20 mouse cellular contexts compared by ENCODE assay signal in the genomic region with DNA sequence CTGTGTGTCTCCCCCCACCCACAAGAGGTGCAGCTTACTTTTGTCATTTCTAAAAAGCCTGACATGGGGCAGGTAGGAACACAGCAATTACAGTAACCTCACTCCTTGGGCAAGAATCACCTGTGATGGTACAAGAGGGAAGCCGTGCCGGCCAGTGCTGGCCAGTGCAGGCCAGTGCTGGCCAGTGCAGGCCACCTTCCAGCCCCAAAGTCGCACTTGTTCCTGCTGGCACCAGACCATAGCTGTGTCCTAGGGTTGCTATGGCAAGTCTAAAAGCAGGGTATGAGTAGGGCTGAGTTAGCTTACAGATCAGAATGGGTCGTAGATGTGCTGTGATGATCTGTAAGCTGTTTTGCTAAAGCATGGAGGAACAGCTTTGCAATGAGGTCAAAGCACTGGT. TPM values are rescaled to one million over a fixed set of nuclear protein-coding genes. Genes with fewer than 3 reads are reported as not detected.
A peak's percentile ranks its signal among the peaks of the same experiment; 100 is the strongest.
DNase-seq lines count a peak whose midpoint lies in the region; ATAC-seq and TF ChIP-seq lines count a peak whose summit lies in the region.
"Had no signal": no experiment of that assay in that cellular context is flagged by ENCODE, and none has a peak within 500 bp of the region (broad histone marks: within the 10 kb centered on the region; RNA-seq: fewer than 3 reads in every experiment).

No protein-coding gene starts in this region.

- no peak overlapping the region for H3K4me3 ChIP-seq in intestine, embryonic 15.5 days (replicated peaks)
- H3K4me3 ChIP-seq in kidney, adult 2 months (ENCODE audit: insufficient read depth, low read depth, low read length), result no peak overlapping the region
- H3K4me3 ChIP-seq: heart, embryonic 15.5 days; midbrain, embryonic 12.5 days; myocyte had no signal

- 89% methylated on average over 4 of the region's 4 CpGs for WGBS in intestine, embryonic 15.5 days
- WGBS in kidney, adult 2 months, result 65% methylated on average over 4 of the region's 4 CpGs

- peaks cover 30% of the 10 kb centered on the region for H3K4me1 ChIP-seq in intestine, embryonic 15.5 days (replicated peaks)
- H3K4me1 ChIP-seq in kidney, adult 2 months (ENCODE audit: control insufficient read depth, insufficient read depth, low read length), result no peaks in the 10 kb centered on the region; the same call in 1 of the 2 replicates

- H3K9me3 ChIP-seq in intestine, embryonic 15.5 days, result no peaks in the 10 kb centered on the region
- H3K9me3 ChIP-seq: heart, embryonic 15.5 days; midbrain, embryonic 12.5 days had no signal

- no peaks in the 10 kb centered on the region for H3K27me3 ChIP-seq in intestine, embryonic 15.5 days (replicated peaks)
- H3K27me3 ChIP-seq in kidney, adult 2 months (replicated peaks; ENCODE audit: control insufficient read depth, insufficient read depth, low read length), result no peaks in the 10 kb centered on the region
- H3K27me3 ChIP-seq: heart, embryonic 15.5 days; midbrain, embryonic 12.5 days had no signal

- DNase-seq in kidney, adult 11 months, result peak; percentile 69
- no peak for DNase-seq in kidney, postnatal 4 days
- DNase-seq in kidney, adult 2 months, result peak; percentile 67
- peak; percentile 53 for DNase-seq in kidney, postnatal 14 days
- DNase-seq in embryo, embryonic 9.5 days (ENCODE audit: extremely low spot score), result no peak
- no peak for DNase-seq in layer of hippocampus, adult 8-10 months (ENCODE audit: low spot score in 2 of 2)
- DNase-seq: adrenal gland, adult 2 months; cerebellum, adult 8-10 months; forebrain, postnatal 0 days; heart, adult 18-20 months; heart, postnatal 4 days; left cerebral cortex, postnatal 4 days; liver; right cerebral cortex, postnatal 14 days; spleen, adult 18-20 months had no signal

- H3K9ac ChIP-seq in intestine, embryonic 15.5 days, result peak overlapping the region; percentile 17; the same call in 1 of the 2 replicates
- H3K9ac ChIP-seq: forebrain, postnatal 0 days; heart, embryonic 15.5 days; midbrain, embryonic 12.5 days had no signal

- no peak for ATAC-seq in intestine, embryonic 15.5 days
- ATAC-seq: forebrain, postnatal 0 days; lung, postnatal 0 days had no signal

- H3K4me2 ChIP-seq in intestine, embryonic 15.5 days (replicated peaks), result no peak overlapping the region; the same call in 1 of the 2 replicates
- H3K4me2 ChIP-seq: heart, embryonic 15.5 days; midbrain, embryonic 12.5 days had no signal

- H3K36me3 ChIP-seq in intestine, embryonic 15.5 days, result no peaks in the 10 kb centered on the region
- no peaks in the 10 kb centered on the region for H3K36me3 ChIP-seq in kidney, adult 2 months (ENCODE audit: control insufficient read depth, insufficient read depth, low read length)
- H3K36me3 ChIP-seq: heart, embryonic 15.5 days; midbrain, embryonic 12.5 days had no signal

- TF ChIP-seq CTCF in kidney, adult 2 months (conservative IDR thresholded peaks at IDR 0.05; ENCODE audit: insufficient read depth, insufficient read length, low read depth, low read length), result no peak

- peak overlapping the region; percentile 34; the same call in 1 of the 2 replicates for H3K27ac ChIP-seq in intestine, embryonic 15.5 days
- H3K27ac ChIP-seq in kidney, adult 2 months (ENCODE audit: insufficient read depth, low read depth, low read length), result peak overlapping the region; percentile 34; the same call in 1 of the 2 replicates
- H3K27ac ChIP-seq: heart, embryonic 15.5 days; midbrain, embryonic 12.5 days had no signal

- TF ChIP-seq POLR2A in kidney, adult 2 months (IDR thresholded peaks at IDR 0.05; ENCODE audit: low read depth, low read length), result no peak

RNA-seq across cellular contexts. Expression of a gene that starts 15.5 kb away (rescaled TPM):
- polyA plus RNA-seq in intestine, embryonic 15.5 days (2015; fragmentation: Nextera tagmentation; extraction: Ambion mirVana), result 18.2 and 19.7 TPM in 2 replicates
- polyA plus RNA-seq in kidney, adult 2 months (2012; rRNA removed), result 11.9 and 12.6 TPM in 2 replicates
- 1 to 10 TPM; 4.4 to 7.6 (median 5.4) TPM for total RNA-seq in layer of hippocampus, adult 8-10 months (2022)

Comparison
In these comparisons a context has a peak if more than half of its experiments do, and no peak if none do; other contexts are left out.
1. DNase-seq: peak in kidney, adult 11 months (single experiment), kidney, adult 2 months (single experiment) and kidney, postnatal 14 days (single experiment); none in kidney, postnatal 4 days (0 of 2), embryo, embryonic 9.5 days (single experiment) and layer of hippocampus, adult 8-10 months (0 of 2).